Mouse (Mus musculus) urinary bladder, postnatal 36 days (tissue): Measurements from ENCODE around the gene Sox10.

ENCODE experiments used
- DNase-seq, 2 experiments: peaks; one replicate each; pipeline ENCODE4 v3.0.0; 2022; ENCODE audit warnings: low spot score in 2 of 2, mixed read lengths in 1 of 2

The Sox10 gene

GRCm38 (mm10) chr15:79162301-79162700 lies 2.7 kb downstream of the Sox10 start:
- DNase-seq = no peak

- no peak for DNase-seq
Measured at GRCm38 (mm10) chr15:79155572-79155971, 9.5 kb downstream of the Sox10 start.

- DNase-seq = no peak
Measured at GRCm38 (mm10) chr15:79152709-79153108, 12.3 kb downstream of the Sox10 start.

GRCm38 (mm10) chr15:79151881-79152280 lies 13.2 kb downstream of the Sox10 start:
- no peak for DNase-seq

GRCm38 (mm10) chr15:79148533-79148932 lies 16.5 kb downstream of the Sox10 start:
- DNase-seq = peak; percentile 75 to 81

- no peak for DNase-seq
Measured at GRCm38 (mm10) chr15:79145522-79145921, 19.5 kb downstream of the Sox10 start.

GRCm38 (mm10) chr15:79144021-79144420 lies 21.0 kb downstream of the Sox10 start:
- DNase-seq = no peak

- no peak for DNase-seq
Measured at GRCm38 (mm10) chr15:79143316-79143715, 21.7 kb downstream of the Sox10 start.

- no peak for DNase-seq
Measured at GRCm38 (mm10) chr15:79141566-79141917, 23.5 kb downstream of the Sox10 start.

GRCm38 (mm10) chr15:79140866-79141565 lies 24.0 kb downstream of the Sox10 start, which contains the start of the genes Polr2f and 1700088E04Rik:
Gene Polr2f, plus strand, starts transcription at chr15:79141009.
Gene 1700088E04Rik, minus strand, starts transcription at chr15:79141253.
- DNase-seq = peak; percentile 89 to 93

- DNase-seq = no peak
Measured at GRCm38 (mm10) chr15:79139640-79140039, 25.4 kb downstream of the Sox10 start.

GRCm38 (mm10) chr15:79135783-79136575 lies 29.1 kb downstream of the Sox10 start:
- DNase-seq = no peak

- no peak for DNase-seq
Measured at GRCm38 (mm10) chr15:79135332-79135731, 29.7 kb downstream of the Sox10 start.

- DNase-seq = no peak
Measured at GRCm38 (mm10) chr15:79134496-79135270, 30.4 kb downstream of the Sox10 start.

GRCm38 (mm10) chr15:79133191-79133661 lies 31.8 kb downstream of the Sox10 start:
- DNase-seq = no peak

GRCm38 (mm10) chr15:79131442-79131841 lies 33.6 kb downstream of the Sox10 start:
- DNase-seq = peak; percentile 66 to 83

- no peak for DNase-seq
Measured at GRCm38 (mm10) chr15:79130782-79131181, 34.3 kb downstream of the Sox10 start.

- DNase-seq = no peak
Measured at GRCm38 (mm10) chr15:79129311-79129710, 35.7 kb downstream of the Sox10 start.

- no peak for DNase-seq
Measured at GRCm38 (mm10) chr15:79128208-79128607, 36.8 kb downstream of the Sox10 start.

- no peak for DNase-seq
Measured at GRCm38 (mm10) chr15:79127101-79127500, 37.9 kb downstream of the Sox10 start.

- DNase-seq = no peak
Measured at GRCm38 (mm10) chr15:79126217-79126932, 38.7 kb downstream of the Sox10 start.
